Comparison of ENCODE assay signal across 9 mouse cellular contexts in genomic region chr19:55747926-55748291, GRCm38 (mm10). TPM values are rescaled to one million over a fixed set of nuclear protein-coding genes. Genes with fewer than 3 reads are reported as not detected.
DNase-seq lines count a peak whose midpoint lies in the region; ATAC-seq and TF ChIP-seq lines count a peak whose summit lies in the region.
"Had no signal": no experiment of that assay in that cellular context is flagged by ENCODE, and none has a peak within 500 bp of the region (broad histone marks: within the 10 kb centered on the region; RNA-seq: fewer than 3 reads in every experiment).

No protein-coding gene starts in this region.

- ATAC-seq in hindbrain, postnatal 0 days, result no peak
- 0 out of 2 replicates have a peak, but pooled peaks have one; percentile 8 for ATAC-seq in embryonic facial prominence, embryonic 14.5 days (ENCODE audit: low read depth)
- ATAC-seq in megakaryocyte, adult 5-6 weeks (ENCODE audit: poor library complexity, severe bottlenecking), result no peak
- ATAC-seq: intestine, postnatal 0 days had no signal

- peak overlapping the region; percentile 75; the same call in 1 of the 2 replicates for H3K27ac ChIP-seq in hindbrain, embryonic 10.5 days
- H3K27ac ChIP-seq in hindbrain, postnatal 0 days, result no peak overlapping the region
- H3K27ac ChIP-seq in embryonic facial prominence, embryonic 14.5 days (replicated peaks; ENCODE audit: low read depth, low read length), result peak overlapping the region; percentile 79
- peak overlapping the region; percentile 63 for H3K27ac ChIP-seq in midbrain, embryonic 10.5 days (replicated peaks)
- H3K27ac ChIP-seq: left cerebral cortex, adult 2 months had no signal

- no peak for TF ChIP-seq CTCF in hindbrain, postnatal 0 days (IDR thresholded peaks at IDR 0.05; ENCODE audit: low read depth)

- peaks cover 96% of the 10 kb centered on the region for H3K4me1 ChIP-seq in hindbrain, embryonic 10.5 days (replicated peaks)
- H3K4me1 ChIP-seq in hindbrain, postnatal 0 days (ENCODE audit: insufficient read depth, low read length), result peaks cover 12% of the 10 kb centered on the region; the same call in 1 of the 2 replicates
- H3K4me1 ChIP-seq in embryonic facial prominence, embryonic 14.5 days (ENCODE audit: control insufficient read depth, insufficient read depth, low read length), result peaks cover 76% of the 10 kb centered on the region
- peaks cover 95% of the 10 kb centered on the region for H3K4me1 ChIP-seq in midbrain, embryonic 10.5 days

- no peaks in the 10 kb centered on the region for H3K36me3 ChIP-seq in hindbrain, embryonic 10.5 days
- H3K36me3 ChIP-seq in hindbrain, postnatal 0 days (ENCODE audit: insufficient read depth, low read length), result no peaks in the 10 kb centered on the region
- 0 out of 2 replicates have a peak, but pooled peaks cover 6% of the 10 kb centered on the region for H3K36me3 ChIP-seq in embryonic facial prominence, embryonic 14.5 days (ENCODE audit: control insufficient read depth, insufficient read depth, low read length)
- 0 out of 2 replicates have a peak, but pooled peaks cover 2% of the 10 kb centered on the region for H3K36me3 ChIP-seq in midbrain, embryonic 10.5 days

- no peak overlapping the region for H3K4me2 ChIP-seq in hindbrain, postnatal 0 days (ENCODE audit: low read depth, low read length)
- H3K4me2 ChIP-seq in embryonic facial prominence, embryonic 14.5 days (ENCODE audit: low read depth, low read length), result peak overlapping the region; percentile 95

- H3K4me3 ChIP-seq in hindbrain, embryonic 10.5 days, result no peak overlapping the region
- no peak overlapping the region for H3K4me3 ChIP-seq in hindbrain, postnatal 0 days (ENCODE audit: low read length)
- H3K4me3 ChIP-seq in embryonic facial prominence, embryonic 14.5 days (ENCODE audit: low read depth, low read length), result peak overlapping the region; percentile 2; the same call in 1 of the 2 replicates
- H3K4me3 ChIP-seq in midbrain, embryonic 10.5 days, result peak overlapping the region; percentile 91
- H3K4me3 ChIP-seq: left cerebral cortex, adult 2 months had no signal

- H3K27me3 ChIP-seq in hindbrain, embryonic 10.5 days (ENCODE audit: insufficient read depth, poor library complexity, severe bottlenecking), result no peaks in the 10 kb centered on the region
- no peaks in the 10 kb centered on the region for H3K27me3 ChIP-seq in hindbrain, postnatal 0 days (ENCODE audit: insufficient read depth, low read length)
- H3K27me3 ChIP-seq in embryonic facial prominence, embryonic 14.5 days (replicated peaks; ENCODE audit: control insufficient read depth, insufficient read depth, low read length), result no peaks in the 10 kb centered on the region
- no peaks in the 10 kb centered on the region for H3K27me3 ChIP-seq in midbrain, embryonic 10.5 days (ENCODE audit: low read depth, poor library complexity, severe bottlenecking)

- WGBS in hindbrain, embryonic 10.5 days, result 43% methylated on average over 6 of the region's 6 CpGs
- 25% methylated on average over 6 of the region's 6 CpGs for WGBS in hindbrain, postnatal 0 days
- WGBS in embryonic facial prominence, embryonic 14.5 days, result 17% methylated on average over 6 of the region's 6 CpGs
- WGBS in midbrain, embryonic 10.5 days, result 32% methylated on average over 6 of the region's 6 CpGs

- H3K9ac ChIP-seq in hindbrain, postnatal 0 days (replicated peaks; ENCODE audit: low read length), result no peak overlapping the region
- H3K9ac ChIP-seq in embryonic facial prominence, embryonic 14.5 days (ENCODE audit: low read depth, low read length), result peak overlapping the region; percentile 15

- no peak for DNase-seq in hindbrain, embryonic 10.5 days (ENCODE audit: low spot score)
- no peak for DNase-seq in hindbrain, postnatal 0 days (ENCODE audit: low spot score)
- peak; percentile 74 for DNase-seq in Muller cell, postnatal 12 days (ENCODE audit: inconsistent ontology term)
- peak; percentile 73 for DNase-seq in embryonic facial prominence, embryonic 14.5 days (ENCODE audit: low spot score)
- DNase-seq in midbrain, embryonic 10.5 days (ENCODE audit: low spot score), result no peak
- no peak for DNase-seq in urinary bladder, postnatal 4 days (ENCODE audit: low spot score in 2 of 2)

- H3K9me3 ChIP-seq in hindbrain, embryonic 10.5 days, result no peaks in the 10 kb centered on the region
- no peaks in the 10 kb centered on the region for H3K9me3 ChIP-seq in hindbrain, postnatal 0 days (ENCODE audit: low read length)
- no peaks in the 10 kb centered on the region for H3K9me3 ChIP-seq in embryonic facial prominence, embryonic 14.5 days (ENCODE audit: control insufficient read depth, low read length)
- H3K9me3 ChIP-seq in midbrain, embryonic 10.5 days (replicated peaks), result no peaks in the 10 kb centered on the region

RNA-seq across cellular contexts. Expression of gene Tcf7l2, which starts 6.3 kb away (rescaled TPM):
- 58.6 and 61.0 TPM in 2 replicates for polyA plus RNA-seq in hindbrain, embryonic 10.5 days (2016; fragmentation: Nextera tagmentation; extraction: Ambion mirVana)
- 3.9 and 4.0 TPM in 2 replicates for total RNA-seq in hindbrain, postnatal 0 days (2014; rRNA removed)
- polyA plus RNA-seq in hindbrain, postnatal 0 days (2015; fragmentation: Nextera tagmentation; extraction: Ambion mirVana), result 37.3 and 71.6 TPM in 2 replicates
- polyA plus RNA-seq in embryonic facial prominence, embryonic 14.5 days (2014; fragmentation: Nextera tagmentation; extraction: Ambion mirVana), result 106 and 124 TPM in 2 replicates
- polyA plus RNA-seq in midbrain, embryonic 10.5 days (2016; fragmentation: Nextera tagmentation; extraction: Ambion mirVana), result 180 and 255 TPM in 2 replicates
- 0.47 and 1.4 TPM in 2 replicates for total RNA-seq in megakaryocyte, adult 5-6 weeks (2015)
- 0.41 and 0.81 TPM in 2 replicates for total RNA-seq in megakaryocyte, adult 5-6 weeks (2017)

Comparison
In these comparisons a context has a peak if more than half of its experiments do, and no peak if none do; other contexts are left out.
1. DNase-seq: peak in Muller cell, postnatal 12 days (single experiment) and embryonic facial prominence, embryonic 14.5 days (single experiment); none in hindbrain, embryonic 10.5 days (single experiment), hindbrain, postnatal 0 days (single experiment), midbrain, embryonic 10.5 days (single experiment) and urinary bladder, postnatal 4 days (0 of 2).
2. H3K4me3 ChIP-seq: peak in embryonic facial prominence, embryonic 14.5 days (single experiment) and midbrain, embryonic 10.5 days (single experiment); none in hindbrain, embryonic 10.5 days (single experiment) and hindbrain, postnatal 0 days (single experiment).